Mouse (Mus musculus) hindbrain, embryonic 13.5 days (tissue): ENCODE results near the gene Cx3cr1. TPM values are rescaled to one million over a fixed set of nuclear protein-coding genes. Genes with fewer than 3 reads are reported as not detected.

Experiments used
- ATAC-seq: fragments of 200-750 bp; cut with Nextera tagmentation; 2 replicates; pipeline ENCODE4 v1.8.0; 2017; ENCODE audit warnings: moderate TSS enrichment; ENCODE audit not compliant: low FRiP score
- H3K27ac ChIP-seq: fragments of 300-500 bp; sonication (generic); 2 replicates; pipeline ENCODE4 v1.5.1; 2015; ENCODE audit warnings: inconsistent platforms, mild to moderate bottlenecking, moderate library complexity
- H3K27me3 ChIP-seq: fragments of 300-500 bp; sonication (generic); 2 replicates; pipeline ENCODE4 v1.6.1; 2015; ENCODE audit warnings: mild to moderate bottlenecking, inconsistent platforms
- H3K36me3 ChIP-seq: fragments of 300-500 bp; sonication (generic); 2 replicates; pipeline ENCODE4 v1.6.1; 2015; ENCODE audit warnings: mild to moderate bottlenecking, inconsistent platforms
- H3K4me1 ChIP-seq: fragments of 300-500 bp; sonication (generic); replicated peaks from 2 replicates; pipeline ENCODE4 v1.6.1; 2015; ENCODE audit warnings: inconsistent platforms
- H3K4me2 ChIP-seq: fragments of 300-500 bp; sonication (generic); 2 replicates; pipeline ENCODE4 v1.6.1; 2015; ENCODE audit warnings: inconsistent platforms, mild to moderate bottlenecking, moderate library complexity
- H3K4me3 ChIP-seq: fragments of 300-500 bp; sonication (generic); 2 replicates; pipeline ENCODE4 v1.5.1; 2015; ENCODE audit warnings: mild to moderate bottlenecking, inconsistent platforms
- H3K9ac ChIP-seq: fragments of 300-500 bp; sonication (generic); 2 replicates; pipeline ENCODE4 v1.6.1; 2015; ENCODE audit warnings: mild to moderate bottlenecking, inconsistent platforms
- H3K9me3 ChIP-seq: fragments of 300-500 bp; sonication (generic); 2 replicates; pipeline ENCODE4 v1.6.1; 2016; ENCODE audit warnings: inconsistent platforms
- WGBS: fragments of 180-500 bp; shearing (Covaris S2); methylation state at CpG from one replicate; pipeline ENCODE4 v1.1.7; 2015; 5-methylcytosine and 5-hydroxymethylcytosine counted together
- polyA plus RNA-seq: library from polyadenylated mRNA; unstranded; fragments of >200 nt; fragmentation: Nextera tagmentation; extraction: Ambion mirVana; gene quantifications from 2 replicates; pipeline ENCODE4 v1.2.1, GENCODE M21; 2015

Gene Cx3cr1
- polyA plus RNA-seq, 1 experiment from 2014 or later: 9.5 TPM

DNA sequence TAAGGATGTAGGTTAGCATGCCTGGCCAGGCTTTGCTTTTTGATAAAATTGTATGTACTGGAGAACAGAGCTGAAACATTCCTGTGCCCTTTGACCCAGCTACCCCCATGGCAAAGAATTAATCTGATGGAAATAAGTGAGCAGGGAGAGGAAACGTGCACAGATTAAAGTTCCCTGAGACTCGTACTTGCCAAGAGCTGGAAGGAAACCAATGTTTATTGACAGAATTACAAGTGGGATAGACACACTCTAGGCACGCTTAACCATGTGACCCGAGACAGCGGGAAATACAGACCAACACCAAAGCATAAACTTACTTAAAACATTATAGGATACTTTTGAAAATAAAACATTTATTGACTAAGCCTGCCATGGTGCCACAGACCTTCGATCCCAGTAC lies 21.2 kb downstream of the Cx3cr1 start:
- Histone ChIP-seq H3K27me3 (no peaks in the 10 kb centered on the region), H3K9me3 (no peaks in the 10 kb centered on the region), H3K4me2 (no peak overlapping the region), H3K36me3 (no peaks in the 10 kb centered on the region), H3K4me1 (no peaks in the 10 kb centered on the region), H3K27ac (no peak overlapping the region), H3K9ac (no peak overlapping the region), H3K4me3 (no peak overlapping the region)
- WGBS: 82% methylated on average over 6 of the region's 6 CpGs
- ATAC-seq: no peak

DNA sequence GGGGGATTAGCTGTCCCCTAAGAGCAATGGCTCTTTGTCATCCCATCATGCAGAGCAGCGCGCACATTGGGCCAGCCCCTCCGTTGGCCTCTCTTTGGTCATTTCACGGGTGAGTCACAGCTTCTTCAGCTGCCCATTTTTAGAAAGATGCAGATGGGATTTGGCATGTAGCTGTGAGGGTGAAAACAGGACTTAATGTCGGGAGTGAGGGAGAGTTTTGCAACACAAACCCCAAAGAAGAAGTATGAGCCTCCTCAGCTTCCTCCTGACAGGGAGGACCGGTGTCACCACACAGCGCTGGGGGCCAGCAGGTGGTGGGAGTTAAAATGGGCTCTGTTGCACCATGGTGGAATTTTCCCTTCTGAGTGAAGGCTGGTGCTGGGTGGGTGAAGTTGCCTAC lies 26.6 kb downstream of the Cx3cr1 start:
- Histone ChIP-seq H3K27me3 (no peaks in the 10 kb centered on the region), H3K9ac (no peak overlapping the region), H3K4me2 (no peak overlapping the region), H3K9me3 (no peaks in the 10 kb centered on the region), H3K27ac (no peak overlapping the region), H3K4me3 (no peak overlapping the region), H3K36me3 (no peaks in the 10 kb centered on the region), H3K4me1 (no peaks in the 10 kb centered on the region)
- 84% methylated on average over 7 of the region's 7 CpGs for WGBS
- ATAC-seq: no peak

DNA sequence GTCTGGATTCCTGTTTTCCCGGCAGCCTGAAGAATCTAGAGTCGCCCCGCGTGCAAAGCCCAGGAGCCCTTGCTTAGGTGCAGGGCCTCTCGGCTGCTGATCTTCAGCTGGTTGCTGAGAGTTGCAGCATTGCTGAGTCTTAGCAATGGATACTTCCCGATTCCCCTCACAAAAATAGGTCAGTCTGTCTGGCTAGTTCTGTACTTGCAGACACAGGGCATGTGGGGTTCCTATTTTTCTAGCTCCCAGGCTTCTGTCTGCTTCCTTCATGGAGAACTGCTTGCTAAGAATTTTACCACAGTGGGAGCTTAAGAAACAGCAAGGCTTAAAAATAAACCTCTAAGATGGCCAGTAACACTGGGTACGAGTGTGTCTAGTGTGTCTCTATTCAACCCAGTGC lies 32.3 kb downstream of the Cx3cr1 start:
- ATAC-seq: no peak
- Histone ChIP-seq H3K9me3 (no peaks in the 10 kb centered on the region), H3K27me3 (no peaks in the 10 kb centered on the region), H3K4me1 (no peaks in the 10 kb centered on the region), H3K9ac (no peak overlapping the region), H3K27ac (no peak overlapping the region), H3K4me3 (no peak overlapping the region), H3K4me2 (no peak overlapping the region), H3K36me3 (no peaks in the 10 kb centered on the region)
- WGBS: 81% methylated on average over 7 of the region's 7 CpGs

DNA sequence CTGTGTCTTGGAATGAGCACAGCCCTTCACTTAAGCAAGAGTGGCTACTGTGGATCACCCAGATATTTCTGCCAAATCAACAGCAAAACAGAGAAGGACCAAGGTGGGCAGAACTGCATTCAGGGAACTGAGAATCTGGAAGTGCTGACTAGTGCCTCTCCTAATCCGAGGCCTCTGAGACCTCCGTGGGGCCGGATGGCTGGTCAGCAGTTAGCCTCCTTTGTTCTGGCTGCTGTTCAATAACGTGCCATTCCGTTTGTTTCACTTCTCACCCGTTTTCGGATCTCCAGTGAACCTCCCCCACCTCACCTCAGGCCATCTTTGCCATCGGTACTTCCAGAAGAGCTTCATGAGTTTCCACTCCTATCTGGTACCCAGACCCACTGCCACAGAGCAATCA lies 35.3 kb downstream of the Cx3cr1 start:
- Histone ChIP-seq H3K4me1 (no peaks in the 10 kb centered on the region), H3K9ac (no peak overlapping the region), H3K27me3 (no peaks in the 10 kb centered on the region), H3K4me2 (no peak overlapping the region), H3K9me3 (no peaks in the 10 kb centered on the region), H3K27ac (no peak overlapping the region), H3K36me3 (no peaks in the 10 kb centered on the region), H3K4me3 (no peak overlapping the region)
- ATAC-seq: no peak
- 80% methylated on average over 8 of the region's 8 CpGs for whole genome bisulfite sequencing

DNA sequence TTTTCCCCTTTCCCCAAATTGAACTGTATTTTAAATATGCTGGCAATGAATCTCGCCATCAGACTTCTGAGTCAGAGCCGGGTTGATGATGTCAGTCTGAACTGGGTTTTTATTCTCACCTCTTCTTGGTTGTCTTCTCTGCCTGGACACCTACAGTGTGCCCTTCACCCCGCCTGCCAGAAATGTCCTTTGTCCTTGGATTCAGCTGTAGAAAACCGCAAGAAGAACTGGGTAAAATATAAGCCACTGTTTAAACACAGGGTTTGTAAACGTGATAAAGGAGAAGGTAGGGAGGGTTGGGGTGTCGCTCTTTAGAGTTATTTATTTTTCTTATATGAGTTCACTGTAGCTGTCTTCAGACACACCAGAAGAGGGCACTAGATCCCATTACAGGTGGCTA lies 37.0 kb downstream of the Cx3cr1 start:
- no peak overlapping the region for H3K4me2 ChIP-seq
- H3K9me3 ChIP-seq: no peaks in the 10 kb centered on the region
- H3K4me1 ChIP-seq: 0 out of 2 replicates have a peak, but pooled peaks cover under 1% of the 10 kb centered on the region
- ATAC-seq: no peak
- no peaks in the 10 kb centered on the region for H3K36me3 ChIP-seq
- H3K27me3 ChIP-seq: no peaks in the 10 kb centered on the region
- H3K9ac ChIP-seq: no peak overlapping the region
- no peak overlapping the region for H3K4me3 ChIP-seq
- H3K27ac ChIP-seq: no peak overlapping the region
- 90% methylated on average over 6 of the region's 6 CpGs for WGBS

DNA sequence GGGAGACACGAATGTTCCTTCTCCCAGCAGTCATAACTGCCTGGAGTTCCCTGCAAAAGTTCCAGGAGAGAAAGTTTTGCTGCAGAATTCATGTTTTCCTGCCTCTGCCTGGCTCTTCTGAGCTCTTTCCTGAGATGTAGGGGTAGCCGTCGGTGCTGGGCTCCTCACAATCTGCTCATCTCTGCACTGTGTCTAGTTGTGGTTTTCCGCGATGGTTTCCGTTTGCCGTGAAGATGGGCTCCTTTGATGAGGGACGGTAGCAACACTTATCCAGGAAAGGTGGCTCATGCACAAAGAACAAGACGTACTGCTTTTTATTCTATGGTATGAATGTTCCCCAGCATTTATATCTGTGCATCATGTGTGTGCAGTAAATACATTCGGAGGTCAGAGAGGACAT lies 39.3 kb downstream of the Cx3cr1 start:
- no peak overlapping the region for H3K9ac ChIP-seq
- ATAC-seq: no peak
- WGBS: 88% methylated on average over 10 of the region's 10 CpGs
- H3K27me3 ChIP-seq: no peaks in the 10 kb centered on the region
- H3K9me3 ChIP-seq: no peaks in the 10 kb centered on the region
- peaks cover 10% of the 10 kb centered on the region for H3K4me1 ChIP-seq
- H3K36me3 ChIP-seq: no peaks in the 10 kb centered on the region
- no peak overlapping the region for H3K27ac ChIP-seq
- H3K4me2 ChIP-seq: no peak overlapping the region
- no peak overlapping the region for H3K4me3 ChIP-seq

DNA sequence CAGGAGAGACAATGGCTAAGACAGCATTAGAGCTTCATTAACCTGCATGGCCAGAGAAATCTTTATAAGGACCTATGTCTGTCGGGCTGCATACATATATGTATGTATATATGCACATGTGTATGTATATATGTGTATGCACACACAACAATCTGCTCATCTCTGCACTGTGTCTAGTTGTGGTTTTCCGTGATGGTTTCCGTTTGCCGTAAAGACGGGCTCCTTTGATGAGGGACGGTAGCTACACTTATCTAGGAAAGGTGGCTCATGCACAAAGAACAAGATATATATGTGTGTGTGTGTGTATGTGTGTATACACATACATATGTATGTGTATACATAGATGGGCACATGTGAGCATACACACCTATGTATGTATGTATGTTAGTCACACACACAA lies 39.8 kb downstream of the Cx3cr1 start:
- Histone ChIP-seq H3K9ac (no peak overlapping the region), H3K27ac (no peak overlapping the region), H3K36me3 (no peaks in the 10 kb centered on the region), H3K4me1 (peaks cover 10% of the 10 kb centered on the region), H3K4me3 (no peak overlapping the region), H3K4me2 (no peak overlapping the region), H3K27me3 (no peaks in the 10 kb centered on the region), H3K9me3 (no peaks in the 10 kb centered on the region)
- WGBS: 96% methylated on average over 6 of the region's 6 CpGs
- no peak for ATAC-seq

DNA sequence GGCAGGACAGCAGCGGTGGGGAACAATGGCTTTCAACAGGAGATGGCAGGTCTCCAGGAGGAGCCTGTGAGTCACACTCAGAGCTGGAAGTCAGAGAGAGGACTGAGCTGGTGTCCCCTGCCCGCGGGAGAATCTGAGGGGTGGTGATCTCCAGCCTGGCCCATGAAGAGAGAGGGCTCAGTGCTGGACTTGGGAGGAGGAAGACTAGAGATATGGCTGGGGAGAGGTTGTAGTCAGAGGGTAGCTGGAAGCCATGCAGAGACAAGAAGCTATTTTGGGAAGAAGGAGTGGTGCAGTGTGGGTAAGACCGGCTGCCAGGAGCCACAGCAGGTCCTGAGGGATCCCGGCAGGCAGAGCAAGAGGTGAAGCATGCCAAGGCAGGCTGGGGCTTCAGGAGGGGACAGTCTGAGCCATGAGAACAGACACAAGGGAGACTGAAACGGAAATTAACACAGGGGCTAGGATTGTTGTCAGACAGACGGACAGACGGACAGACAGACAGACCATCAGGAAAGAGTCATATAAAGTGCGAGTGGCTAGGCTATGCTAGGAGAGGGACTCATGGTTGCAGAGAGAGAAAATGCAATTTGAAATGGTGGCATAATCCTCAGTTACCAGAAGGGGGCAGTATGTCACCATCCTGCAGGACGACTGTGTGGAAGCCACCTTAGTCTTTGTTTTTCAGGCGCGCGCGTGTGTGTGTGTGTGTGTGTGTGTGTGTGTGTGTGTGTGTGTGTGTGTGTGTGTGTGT lies 42.1 kb downstream of the Cx3cr1 start:
- Histone ChIP-seq H3K4me3 (no peak overlapping the region), H3K4me1 (peaks cover 10% of the 10 kb centered on the region), H3K9me3 (no peaks in the 10 kb centered on the region), H3K4me2 (no peak overlapping the region), H3K36me3 (no peaks in the 10 kb centered on the region), H3K27me3 (no peaks in the 10 kb centered on the region), H3K9ac (no peak overlapping the region), H3K27ac (no peak overlapping the region)
- WGBS: 26% methylated on average over 12 of the region's 14 CpGs
- ATAC-seq: peak; percentile 52; the same call in 1 of the 2 replicates

DNA sequence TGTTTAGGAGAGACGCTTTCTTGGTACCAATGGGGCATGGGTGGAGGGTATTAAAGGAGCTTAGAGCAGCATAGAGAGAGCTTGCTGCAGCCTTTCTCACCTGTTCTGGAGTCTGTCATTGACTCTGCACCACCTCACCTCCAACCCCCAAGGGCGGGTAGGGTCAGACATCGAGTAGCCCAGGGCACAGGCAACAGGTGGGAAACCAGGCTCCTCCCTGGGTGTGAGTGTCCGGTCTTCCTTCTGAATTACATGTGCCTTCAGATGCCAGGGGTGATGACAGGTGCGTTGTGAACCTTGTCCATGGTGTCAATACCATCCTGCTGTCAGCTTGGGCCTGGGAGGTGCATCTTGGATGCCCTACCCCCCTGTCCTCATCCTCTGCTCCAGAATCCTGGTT lies 45.1 kb downstream of the Cx3cr1 start:
- no peak overlapping the region for H3K4me2 ChIP-seq
- no peaks in the 10 kb centered on the region for H3K36me3 ChIP-seq
- H3K9me3 ChIP-seq: no peaks in the 10 kb centered on the region
- no peak overlapping the region for H3K27ac ChIP-seq
- no peaks in the 10 kb centered on the region for H3K27me3 ChIP-seq
- H3K9ac ChIP-seq: no peak overlapping the region
- no peak for ATAC-seq
- 83% methylated on average over 5 of the region's 5 CpGs for WGBS
- H3K4me3 ChIP-seq: no peak overlapping the region
- H3K4me1 ChIP-seq: peaks cover 10% of the 10 kb centered on the region

DNA sequence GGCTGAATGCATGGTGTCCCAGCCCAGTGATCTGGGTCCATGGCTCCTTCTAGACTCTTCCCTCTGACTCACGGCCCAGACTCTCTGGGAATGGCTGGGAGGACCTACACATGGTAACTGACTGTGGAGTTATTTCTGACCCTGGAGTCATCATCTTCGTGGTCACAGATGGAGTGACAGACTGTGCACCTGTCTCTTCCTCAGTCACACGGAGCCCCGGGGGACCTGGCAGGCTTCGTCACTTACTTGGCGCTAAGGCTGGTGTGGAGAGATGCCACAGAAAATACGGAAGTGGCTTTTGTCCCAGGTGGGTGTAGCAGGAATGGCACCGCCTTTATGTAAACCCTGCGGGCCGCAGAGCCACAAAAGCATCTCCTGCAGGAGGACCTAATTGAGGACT lies 45.5 kb downstream of the Cx3cr1 start:
- 80% methylated on average over 10 of the region's 10 CpGs for WGBS
- ATAC-seq: no peak
- H3K9me3 ChIP-seq: no peaks in the 10 kb centered on the region

DNA sequence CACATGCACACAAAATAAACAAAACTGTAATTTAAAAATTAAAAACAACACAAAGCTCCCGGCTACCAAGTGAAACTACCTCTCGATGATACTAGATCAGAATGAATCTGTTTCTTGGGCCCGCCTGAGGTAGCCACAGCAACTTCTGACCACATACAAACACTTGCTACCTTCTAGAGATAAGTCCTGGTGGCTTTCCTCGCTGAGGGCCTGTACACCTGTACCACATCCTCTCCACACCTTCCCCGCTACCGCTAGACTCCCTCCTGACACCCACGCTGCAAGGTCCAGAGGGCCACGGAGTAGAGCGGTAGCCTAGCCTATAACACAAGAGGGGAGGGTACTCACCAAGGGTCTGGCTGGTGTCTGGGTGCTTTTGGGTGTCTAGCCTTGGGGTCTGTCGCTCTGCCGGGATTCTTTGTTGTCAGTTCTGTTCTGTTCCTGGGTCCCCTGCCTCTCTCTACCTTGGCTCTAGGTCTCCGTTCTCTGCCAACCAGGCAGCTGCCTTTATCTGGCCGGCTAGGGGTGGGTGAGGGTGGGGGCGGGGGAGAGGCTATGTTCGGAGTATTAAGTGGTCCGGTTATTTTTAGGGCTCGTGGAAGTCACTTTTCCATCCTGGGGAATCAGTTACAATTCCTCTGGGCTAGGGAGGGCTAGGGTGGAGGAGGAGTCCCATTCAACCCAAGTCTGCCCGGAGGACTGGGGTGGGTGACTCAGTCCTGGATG lies 46.4 kb downstream of the Cx3cr1 start, which contains the start of gene Xirp1:
Xirp1 (minus strand) TSS at position 513 of the 726 bp plus-strand sequence.
- Histone ChIP-seq H3K4me3 (no peak within 1 kb of the TSS), H3K27ac (no peak within 1 kb of the TSS), H3K27me3 (0 out of 2 replicates have a peak, but pooled peaks cover 7% of the 10 kb centered on the region), H3K4me2 (no peak within 1 kb of the TSS), H3K9me3 (no peaks in the 10 kb centered on the region), H3K4me1 (peaks cover 10% of the 10 kb centered on the region), H3K36me3 (no peaks in the 10 kb centered on the region), H3K9ac (no peak within 1 kb of the TSS)
- ATAC-seq: no peak
- 88% methylated on average over 18 of the region's 18 CpGs for WGBS

More for the DNA sequence above, 45.5 kb downstream of the Cx3cr1 start:
- H3K36me3 ChIP-seq: no peaks in the 10 kb centered on the region
- H3K4me1 ChIP-seq: peaks cover 10% of the 10 kb centered on the region
- H3K4me2 ChIP-seq: no peak overlapping the region
- no peak overlapping the region for H3K9ac ChIP-seq
- H3K27me3 ChIP-seq: 0 out of 2 replicates have a peak, but pooled peaks cover 3% of the 10 kb centered on the region
- no peak overlapping the region for H3K27ac ChIP-seq
- no peak overlapping the region for H3K4me3 ChIP-seq

DNA sequence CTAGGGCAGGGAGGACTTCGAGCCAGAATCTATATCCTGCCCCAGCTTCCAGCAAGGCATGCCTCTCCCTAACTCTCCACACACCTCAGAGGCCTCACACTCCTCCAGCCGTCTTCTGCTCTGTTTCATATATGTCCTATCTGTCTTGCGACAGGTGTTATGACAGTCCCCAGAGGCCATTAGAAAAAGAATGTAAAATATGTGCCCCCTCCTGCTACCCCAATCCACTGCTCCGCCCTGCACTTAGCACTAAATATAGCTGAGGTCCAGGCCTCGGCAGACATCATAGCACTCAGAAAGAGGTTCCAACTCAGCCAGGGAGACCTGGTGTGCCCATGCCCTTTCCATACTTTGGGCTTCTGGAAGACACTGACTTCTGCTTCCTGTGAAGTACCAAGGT lies 48.5 kb downstream of the Cx3cr1 start:
- Histone ChIP-seq H3K9me3 (no peaks in the 10 kb centered on the region), H3K36me3 (no peaks in the 10 kb centered on the region), H3K9ac (no peak overlapping the region), H3K4me1 (peaks cover 4% of the 10 kb centered on the region; the same call in 1 of the 2 replicates), H3K27ac (no peak overlapping the region), H3K27me3 (0 out of 2 replicates have a peak, but pooled peaks cover 7% of the 10 kb centered on the region), H3K4me2 (no peak overlapping the region), H3K4me3 (no peak overlapping the region)
- ATAC-seq: no peak
- 69% methylated on average over 5 of the region's 5 CpGs for WGBS
